Mouse (Mus musculus) lung, postnatal 0 days (tissue): ENCODE results near the gene Gata2. TPM values are rescaled to one million over a fixed set of nuclear protein-coding genes. Genes with fewer than 3 reads are reported as not detected.

Experiments used
- ATAC-seq: fragments of 200-750 bp; cut with Nextera tagmentation; 2 replicates; pipeline ENCODE4 v1.8.0; 2017; ENCODE audit warnings: moderate library complexity
- DNase-seq: peaks from one replicate; pipeline ENCODE4 v3.0.0-alpha.2; 2016; ENCODE audit warnings: low spot score
- H3K27ac ChIP-seq: fragments of 300-500 bp; sonication (generic); 2 replicates; pipeline ENCODE4 v1.5.1; 2014; ENCODE audit warnings: antibody characterized with exemption, mild to moderate bottlenecking, low read length, mixed read lengths
- H3K27me3 ChIP-seq: fragments of 300-500 bp; sonication (generic); replicated peaks from 2 replicates; pipeline ENCODE4 v1.6.1; 2014; ENCODE audit warnings: low read length, mixed read lengths; ENCODE audit not compliant: insufficient read depth
- H3K36me3 ChIP-seq: fragments of 300-500 bp; sonication (generic); 2 replicates; pipeline ENCODE4 v1.6.1; 2014; ENCODE audit warnings: low read length, mixed read lengths; ENCODE audit not compliant: insufficient read depth
- H3K4me1 ChIP-seq: fragments of 300-500 bp; sonication (generic); 2 replicates; pipeline ENCODE4 v1.6.1; 2014; ENCODE audit warnings: antibody characterized with exemption, low read depth, low read length, mixed read lengths; ENCODE audit not compliant: insufficient read depth
- H3K4me2 ChIP-seq: fragments of 300-500 bp; sonication (generic); replicated peaks from 2 replicates; pipeline ENCODE4 v1.6.1; 2014; ENCODE audit warnings: low read depth, mild to moderate bottlenecking, low read length, moderate library complexity, mixed read lengths
- H3K4me3 ChIP-seq: fragments of 300-500 bp; sonication (generic); 2 replicates; pipeline ENCODE4 v1.5.1; 2014; ENCODE audit warnings: low read depth, low read length
- H3K9ac ChIP-seq: fragments of 300-500 bp; sonication (generic); replicated peaks from 2 replicates; pipeline ENCODE4 v1.6.1; 2014; ENCODE audit warnings: low read depth, mild to moderate bottlenecking
- H3K9me3 ChIP-seq: fragments of 300-500 bp; sonication (generic); 2 replicates; pipeline ENCODE4 v1.6.1; 2016; ENCODE audit warnings: low read length, mixed read lengths
- CTCF ChIP-seq: IDR thresholded peaks from 2 replicates; pipeline ENCODE4 v1.5.1; 2016; ENCODE audit warnings: antibody characterized with exemption, mild to moderate bottlenecking
- EP300 ChIP-seq: IDR thresholded peaks from 2 replicates; pipeline ENCODE4 v1.6.1; 2016; ENCODE audit warnings: antibody characterized with exemption, mild to moderate bottlenecking, control low read depth
- WGBS: fragments of 180-500 bp; shearing (Covaris S2); extraction: QIAGEN DNeasy Blood & Tissue Kit; methylation state at CpG from one replicate; pipeline ENCODE4 v1.1.7; 2014; 5-methylcytosine and 5-hydroxymethylcytosine counted together
- polyA plus RNA-seq: library from polyadenylated mRNA; unstranded; fragments of >200 nt; fragmentation: Nextera tagmentation; extraction: Ambion mirVana; gene quantifications from 2 replicates; pipeline ENCODE4 v1.2.1, GENCODE M21; 2015

The Gata2 gene
- polyA plus RNA-seq, 1 experiment from 2014 or later = 104 TPM

DNA sequence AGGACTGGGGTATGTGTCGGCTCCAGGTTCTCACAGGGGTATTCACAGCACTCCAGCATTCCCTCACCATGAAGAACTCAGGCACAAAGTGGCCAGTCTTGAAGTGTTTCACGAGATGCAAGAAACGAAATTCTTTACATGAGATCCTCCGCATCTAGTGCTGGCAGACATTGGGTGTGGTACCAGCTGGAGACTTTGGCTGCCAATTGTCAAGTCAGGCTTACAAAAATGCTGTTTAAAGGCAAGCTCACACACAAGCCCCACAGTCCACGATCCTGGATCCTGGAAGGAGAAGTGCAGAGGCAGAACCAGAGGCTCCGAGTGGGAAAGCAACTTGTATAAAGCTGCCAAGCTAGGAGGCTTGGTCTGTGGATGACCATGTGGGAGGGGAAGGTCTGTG is 5.5 kb upstream of the Gata2 start:
- Histone ChIP-seq H3K4me1 (no peaks in the 10 kb centered on the region), H3K27me3 (peaks cover 34% of the 10 kb centered on the region), H3K9ac (no peak overlapping the region), H3K36me3 (no peaks in the 10 kb centered on the region), H3K9me3 (no peaks in the 10 kb centered on the region), H3K27ac (no peak overlapping the region), H3K4me3 (no peak overlapping the region), H3K4me2 (no peak overlapping the region)
- 58% methylated on average over 6 of the region's 6 CpGs for WGBS
- TF ChIP-seq EP300 = no peak
- no peak for TF ChIP-seq CTCF
- no peak for ATAC-seq
- no peak for DNase-seq

DNA sequence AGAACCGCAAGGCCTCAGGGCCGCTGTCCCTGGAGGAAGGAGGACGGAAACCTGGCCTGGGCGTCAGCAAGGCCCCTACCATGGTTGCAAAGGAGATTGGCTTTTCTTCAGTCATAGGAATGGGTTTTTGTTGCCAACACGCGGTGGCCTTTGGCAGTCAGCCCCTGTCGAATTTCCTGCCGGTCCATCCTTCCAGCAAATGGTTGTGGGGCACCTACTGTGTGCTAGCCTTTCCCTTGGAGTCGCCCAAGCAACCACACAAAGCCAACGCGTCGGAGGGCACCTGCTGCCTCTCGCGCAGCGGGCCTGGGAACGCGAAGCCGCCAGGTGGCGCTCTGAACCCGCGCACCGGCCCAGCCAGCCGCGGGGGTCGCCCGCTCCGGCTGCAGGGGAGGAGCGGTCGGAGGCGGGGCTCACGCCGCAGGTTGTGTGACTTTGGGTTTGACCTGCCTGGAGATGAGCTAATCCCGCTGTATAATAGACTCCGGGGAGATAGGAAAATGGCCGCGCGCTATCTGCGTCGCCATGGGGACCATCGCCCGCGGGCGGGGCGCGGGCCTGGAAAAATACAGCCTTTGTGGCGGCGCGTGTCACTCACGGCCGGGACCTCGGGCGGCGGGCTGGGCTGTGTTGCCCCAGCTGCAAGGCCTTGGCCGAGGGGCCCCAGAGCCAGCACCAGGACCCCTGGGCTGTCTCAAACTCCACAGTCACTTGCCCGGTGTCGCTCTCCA is 4.2 kb upstream of the Gata2 start:
- TF ChIP-seq EP300 (no peak), CTCF (peak; percentile 92)
- Histone ChIP-seq H3K4me3 (peak overlapping the region; percentile 38), H3K27ac (no peak overlapping the region), H3K9me3 (no peaks in the 10 kb centered on the region), H3K4me1 (peaks cover 4% of the 10 kb centered on the region; the same call in 1 of the 2 replicates), H3K27me3 (peaks cover 44% of the 10 kb centered on the region), H3K36me3 (no peaks in the 10 kb centered on the region), H3K9ac (no peak overlapping the region), H3K4me2 (peak overlapping the region; percentile 64)
- under 1% methylated on average over 54 of the region's 56 CpGs for WGBS
- DNase-seq (peak; percentile 80), ATAC-seq (peak; percentile 84)

DNA sequence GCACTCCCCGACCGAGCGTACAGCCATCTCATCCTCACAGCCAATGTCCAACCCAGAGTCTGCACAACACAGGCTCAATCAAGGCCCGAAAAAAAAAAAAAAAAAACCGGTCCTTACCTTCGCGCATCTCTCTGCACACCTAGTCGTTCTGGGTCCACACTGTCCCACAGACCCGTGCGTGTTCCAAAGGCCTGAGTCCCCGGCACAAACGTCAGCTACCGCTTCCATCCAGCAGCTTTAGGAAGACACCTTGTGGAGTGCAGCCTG is 3.7 kb upstream of the Gata2 start:
- H3K27me3 ChIP-seq = peaks cover 48% of the 10 kb centered on the region
- H3K36me3 ChIP-seq = no peaks in the 10 kb centered on the region
- no peak for DNase-seq
- peak overlapping the region; percentile 64 for H3K4me2 ChIP-seq
- ATAC-seq = no peak; the same call in 1 of the 2 replicates
- 9% methylated on average over 13 of the region's 13 CpGs for WGBS
- peaks cover 4% of the 10 kb centered on the region; the same call in 1 of the 2 replicates for H3K4me1 ChIP-seq
- no peak overlapping the region for H3K9ac ChIP-seq
- TF ChIP-seq EP300 (no peak), CTCF (no peak)
- no peaks in the 10 kb centered on the region for H3K9me3 ChIP-seq
- H3K4me3 ChIP-seq = peak overlapping the region; percentile 38
- no peak overlapping the region for H3K27ac ChIP-seq

DNA sequence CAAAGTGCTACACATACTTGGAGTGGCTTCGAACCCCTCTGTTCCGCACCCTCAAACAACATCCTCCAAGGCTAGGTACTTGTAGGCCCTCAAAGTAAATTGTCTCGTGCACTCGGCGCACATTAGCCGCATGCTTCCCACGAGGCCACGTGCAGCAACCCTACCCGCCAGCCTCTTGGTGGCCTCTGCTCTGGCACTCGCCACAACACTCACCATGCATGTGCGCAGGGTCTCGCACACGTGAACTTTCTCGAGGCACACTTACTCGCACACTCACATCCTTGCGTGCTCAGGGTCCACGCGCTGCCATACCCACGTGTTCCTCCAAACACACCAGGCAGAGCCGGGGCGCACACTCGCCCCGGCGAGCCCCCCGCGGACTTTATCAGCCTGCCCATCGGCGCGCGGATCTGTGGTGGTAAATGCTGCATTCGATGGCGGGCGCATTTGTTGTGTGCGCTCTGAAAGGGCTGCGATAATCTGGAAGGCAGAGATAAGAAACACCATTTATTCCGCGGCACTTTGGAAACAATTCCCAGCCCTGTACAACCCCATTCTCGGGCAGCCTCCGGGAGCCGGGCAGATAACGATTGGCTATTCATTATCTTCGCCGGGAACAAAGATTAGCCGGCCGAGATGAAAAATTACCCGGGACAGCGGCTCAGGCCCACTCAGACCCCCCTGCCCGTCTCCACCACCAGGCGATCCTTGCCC is 3.2 kb upstream of the Gata2 start:
- Histone ChIP-seq H3K4me3 (peak overlapping the region; percentile 38; the same call in 1 of the 2 replicates), H3K4me1 (peaks cover 4% of the 10 kb centered on the region; the same call in 1 of the 2 replicates), H3K9me3 (no peaks in the 10 kb centered on the region), H3K36me3 (no peaks in the 10 kb centered on the region), H3K4me2 (no peak overlapping the region; the same call in 1 of the 2 replicates), H3K27ac (no peak overlapping the region), H3K27me3 (peaks cover 53% of the 10 kb centered on the region), H3K9ac (no peak overlapping the region)
- ATAC-seq = no peak
- TF ChIP-seq EP300 = no peak
- no peak for TF ChIP-seq CTCF
- 10% methylated on average over 49 of the region's 49 CpGs for WGBS
- no peak for DNase-seq

DNA sequence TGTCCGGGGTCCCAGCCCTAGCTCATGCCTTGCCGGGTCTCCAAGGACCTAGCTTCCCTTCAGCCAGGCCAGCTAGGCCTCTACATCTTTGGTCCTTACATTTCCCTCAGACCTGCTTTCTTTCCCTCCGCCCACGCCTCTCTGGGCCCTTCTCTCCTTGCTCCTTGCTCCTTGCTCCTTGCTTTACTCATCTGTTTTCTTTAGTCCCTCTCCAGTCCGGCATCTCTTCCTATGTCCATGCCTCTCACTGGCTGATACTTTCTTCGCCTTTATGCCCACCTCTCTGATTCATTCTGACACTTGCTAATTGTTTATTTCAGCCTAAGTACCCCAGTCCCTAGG is 2.7 kb upstream of the Gata2 start:
- H3K4me2 ChIP-seq = no peak overlapping the region
- H3K9me3 ChIP-seq = no peaks in the 10 kb centered on the region
- H3K27ac ChIP-seq = no peak overlapping the region
- no peak overlapping the region for H3K9ac ChIP-seq
- 36% methylated on average over 6 of the region's 6 CpGs for WGBS
- H3K4me3 ChIP-seq = no peak overlapping the region
- H3K4me1 ChIP-seq = peaks cover 4% of the 10 kb centered on the region; the same call in 1 of the 2 replicates
- ATAC-seq = no peak
- H3K36me3 ChIP-seq = no peaks in the 10 kb centered on the region
- no peak for TF ChIP-seq EP300
- TF ChIP-seq CTCF = no peak
- peaks cover 58% of the 10 kb centered on the region for H3K27me3 ChIP-seq
- DNase-seq = no peak

DNA sequence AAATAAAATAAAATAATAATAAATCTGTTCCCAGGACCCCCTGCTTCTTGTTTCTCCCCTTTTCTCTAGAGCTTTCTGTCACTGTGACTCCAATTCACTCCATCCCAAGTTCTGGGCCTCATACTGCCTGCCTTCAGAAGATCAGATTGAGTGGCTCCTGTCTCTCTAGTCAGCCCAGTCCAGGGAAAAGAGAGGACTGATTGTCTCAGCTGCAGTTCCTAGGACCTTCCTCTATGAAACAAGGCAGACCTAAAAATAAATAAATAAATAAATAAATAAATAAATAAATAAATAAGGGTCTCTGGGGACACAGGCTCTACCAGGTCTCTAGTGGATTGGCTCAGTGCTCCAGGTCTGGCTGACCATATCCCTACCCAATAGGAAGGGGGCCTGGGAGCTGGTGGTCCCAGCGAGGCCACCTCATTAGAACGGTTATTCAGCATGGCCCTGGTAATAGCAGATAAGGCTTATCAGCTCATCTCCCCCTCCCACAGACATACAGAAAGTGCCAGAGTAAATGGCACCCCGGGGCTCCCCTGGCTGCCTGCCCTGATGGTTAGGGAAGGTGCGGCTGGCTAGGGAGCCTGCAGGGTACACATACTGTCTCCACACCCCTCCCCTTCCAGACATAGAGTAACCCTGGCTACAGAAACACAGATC is 2.1 kb upstream of the Gata2 start:
- Histone ChIP-seq H3K9me3 (no peaks in the 10 kb centered on the region), H3K4me1 (peaks cover 4% of the 10 kb centered on the region; the same call in 1 of the 2 replicates), H3K4me3 (no peak overlapping the region), H3K4me2 (no peak overlapping the region), H3K36me3 (no peaks in the 10 kb centered on the region), H3K9ac (no peak overlapping the region), H3K27me3 (peaks cover 64% of the 10 kb centered on the region), H3K27ac (no peak overlapping the region)
- ATAC-seq (no peak), DNase-seq (no peak)
- TF ChIP-seq EP300 (no peak), CTCF (no peak)
- WGBS = 34% methylated on average over 4 of the region's 4 CpGs
